Mouse (Mus musculus): ENCODE measurements around the gene Tspan14. TPM values are rescaled to one million over a fixed set of nuclear protein-coding genes. Genes with fewer than 3 reads are reported as not detected.

The Tspan14 gene
- polyA plus RNA-seq, 1 experiment from 2014 or later, result 109 TPM

DNA sequence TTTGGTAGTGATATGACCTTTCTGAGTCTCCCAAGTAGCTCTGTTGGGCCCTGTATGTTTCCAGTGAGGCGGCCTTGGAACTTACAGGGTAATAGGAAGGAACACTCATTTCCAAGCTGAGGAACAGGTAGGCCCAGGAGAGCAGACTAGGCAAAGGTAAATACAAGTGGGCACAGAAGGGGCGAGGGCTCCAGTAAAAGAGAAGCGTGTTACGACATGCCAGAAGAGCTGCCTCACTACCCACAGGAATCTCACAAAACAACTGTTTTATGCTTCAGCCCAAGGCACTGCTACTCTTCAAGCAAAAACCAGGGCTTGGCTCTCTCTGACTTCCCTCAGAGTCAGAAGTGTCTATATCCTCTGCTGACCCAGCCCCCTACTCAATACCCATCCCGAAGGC lies 18.1 kb downstream of the Tspan14 start:
- H3K27me3 ChIP-seq, result no peaks in the 10 kb centered on the region
- H3K9ac ChIP-seq, result no peak overlapping the region
- peak overlapping the region; percentile 75 for H3K27ac ChIP-seq
- no peak for ATAC-seq (replicated peaks; ENCODE audit: low FRiP score)
- H3K9me3 ChIP-seq (replicated peaks), result no peaks in the 10 kb centered on the region
- peaks cover 54% of the 10 kb centered on the region for H3K4me1 ChIP-seq
- peaks cover 18% of the 10 kb centered on the region; the same call in 1 of the 2 replicates for H3K36me3 ChIP-seq
- no peak overlapping the region for H3K4me2 ChIP-seq
- no peak overlapping the region for H3K4me3 ChIP-seq (replicated peaks)
- 76% methylated on average over 5 of the region's 5 CpGs for WGBS

DNA sequence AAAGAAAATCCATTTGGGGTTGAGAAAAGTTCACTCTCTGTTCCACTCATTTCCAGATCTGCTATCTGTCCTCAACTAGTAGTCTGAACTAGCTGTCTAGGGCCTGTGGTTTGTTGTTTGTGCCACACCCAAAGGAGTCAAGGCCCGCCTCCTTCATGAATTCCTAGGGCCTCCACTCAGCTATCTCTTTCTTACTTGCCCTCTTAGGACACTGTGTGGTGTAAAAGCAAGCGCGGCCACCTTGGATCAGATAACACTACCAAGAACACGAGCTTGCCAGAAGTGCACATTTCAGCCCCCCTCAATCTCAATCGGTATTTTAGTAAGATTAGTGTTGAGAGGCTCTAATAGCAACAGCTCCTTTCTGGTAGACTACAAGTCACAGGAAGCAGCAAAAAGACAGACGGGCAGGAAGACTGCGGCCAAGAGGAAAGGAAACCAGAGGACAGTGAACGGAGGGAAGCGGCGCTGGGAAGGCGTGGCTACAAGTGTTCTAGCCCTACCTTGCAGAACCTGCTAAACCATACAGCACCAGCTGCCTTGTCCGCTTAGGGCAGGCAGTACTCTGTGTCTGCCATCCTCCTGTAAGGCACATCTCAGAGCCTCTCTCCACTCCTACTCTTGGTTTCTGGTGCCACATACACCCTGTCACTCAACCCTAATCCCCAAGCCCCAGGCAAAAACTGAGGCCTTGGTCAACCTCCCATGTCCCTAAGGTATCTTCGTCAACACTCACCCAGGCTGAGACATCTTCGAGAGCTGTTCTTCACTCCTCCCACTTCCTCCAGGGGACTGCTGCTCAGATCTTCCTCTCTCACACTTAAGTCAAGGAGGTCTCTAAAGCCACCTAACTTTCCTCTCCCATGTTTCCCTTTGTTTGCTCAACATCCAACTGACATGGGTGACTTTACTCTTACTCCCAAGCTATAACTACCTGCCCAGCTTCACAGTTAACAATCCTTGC lies 18.9 kb downstream of the Tspan14 start:
- Histone ChIP-seq H3K9ac (no peak overlapping the region), H3K27me3 (no peaks in the 10 kb centered on the region), H3K36me3 (peaks cover 18% of the 10 kb centered on the region; the same call in 1 of the 2 replicates), H3K27ac (peak overlapping the region; percentile 75), H3K4me3 (replicated peaks) (no peak overlapping the region), H3K4me1 (peaks cover 46% of the 10 kb centered on the region), H3K9me3 (replicated peaks) (no peaks in the 10 kb centered on the region), H3K4me2 (0 out of 2 replicates have a peak overlapping the region, but pooled peaks have one; percentile 4)
- peak; percentile 69 for ATAC-seq (replicated peaks; ENCODE audit: low FRiP score)
- 64% methylated on average over 14 of the region's 14 CpGs for WGBS

DNA sequence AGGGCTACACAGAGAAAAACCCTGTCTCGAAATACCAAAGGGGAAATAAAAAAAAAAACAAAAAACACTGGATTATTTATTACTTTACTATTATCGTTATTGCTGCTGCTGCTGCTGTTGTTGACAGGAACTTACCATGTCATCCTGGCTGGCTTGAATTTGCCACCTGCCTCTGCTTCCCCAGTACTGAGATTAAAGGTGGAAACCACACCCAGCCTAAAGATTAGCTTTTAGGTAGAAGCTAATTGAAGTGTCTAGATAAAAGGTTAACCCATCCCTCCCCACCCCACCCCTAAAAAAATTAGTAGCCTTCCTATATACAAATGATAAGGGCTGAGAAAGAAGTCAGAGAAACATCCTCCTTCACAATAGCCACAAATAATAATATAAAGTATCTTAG lies 22.8 kb downstream of the Tspan14 start:
- Histone ChIP-seq H3K4me1 (peaks cover 19% of the 10 kb centered on the region), H3K9me3 (replicated peaks) (no peaks in the 10 kb centered on the region), H3K36me3 (peaks cover 18% of the 10 kb centered on the region; the same call in 1 of the 2 replicates), H3K27me3 (no peaks in the 10 kb centered on the region), H3K4me2 (no peak overlapping the region), H3K9ac (no peak overlapping the region), H3K27ac (no peak overlapping the region), H3K4me3 (replicated peaks) (no peak overlapping the region)
- 79% methylated on average over 2 of the region's 2 CpGs for WGBS
- ATAC-seq (replicated peaks; ENCODE audit: low FRiP score), result no peak

DNA sequence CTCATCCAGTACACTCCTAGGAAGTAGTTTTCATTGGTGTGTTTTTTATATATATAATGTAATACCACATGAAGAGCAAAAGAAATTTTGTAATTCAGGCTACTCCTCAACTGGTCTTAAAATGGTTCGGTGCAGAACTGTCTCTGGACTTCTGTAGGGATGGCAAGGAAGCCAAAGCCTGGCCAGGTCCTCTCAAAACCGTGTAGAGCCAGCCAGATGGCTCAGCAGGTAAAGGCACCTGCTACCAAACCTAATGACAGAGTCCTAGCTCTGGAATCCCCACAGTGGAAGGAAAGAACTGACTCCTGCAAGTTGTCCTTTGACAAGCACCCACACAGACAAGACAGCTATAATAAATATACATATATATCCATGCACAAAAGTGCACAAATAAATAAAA lies 24.2 kb downstream of the Tspan14 start:
- Histone ChIP-seq H3K4me3 (replicated peaks) (no peak overlapping the region), H3K4me1 (peaks cover 10% of the 10 kb centered on the region), H3K27me3 (no peaks in the 10 kb centered on the region), H3K4me2 (no peak overlapping the region), H3K27ac (no peak overlapping the region), H3K9me3 (replicated peaks) (no peaks in the 10 kb centered on the region), H3K36me3 (peaks cover 18% of the 10 kb centered on the region; the same call in 1 of the 2 replicates), H3K9ac (no peak overlapping the region)
- 87% methylated on average over 2 of the region's 2 CpGs for WGBS
- ATAC-seq (replicated peaks; ENCODE audit: low FRiP score), result no peak

DNA sequence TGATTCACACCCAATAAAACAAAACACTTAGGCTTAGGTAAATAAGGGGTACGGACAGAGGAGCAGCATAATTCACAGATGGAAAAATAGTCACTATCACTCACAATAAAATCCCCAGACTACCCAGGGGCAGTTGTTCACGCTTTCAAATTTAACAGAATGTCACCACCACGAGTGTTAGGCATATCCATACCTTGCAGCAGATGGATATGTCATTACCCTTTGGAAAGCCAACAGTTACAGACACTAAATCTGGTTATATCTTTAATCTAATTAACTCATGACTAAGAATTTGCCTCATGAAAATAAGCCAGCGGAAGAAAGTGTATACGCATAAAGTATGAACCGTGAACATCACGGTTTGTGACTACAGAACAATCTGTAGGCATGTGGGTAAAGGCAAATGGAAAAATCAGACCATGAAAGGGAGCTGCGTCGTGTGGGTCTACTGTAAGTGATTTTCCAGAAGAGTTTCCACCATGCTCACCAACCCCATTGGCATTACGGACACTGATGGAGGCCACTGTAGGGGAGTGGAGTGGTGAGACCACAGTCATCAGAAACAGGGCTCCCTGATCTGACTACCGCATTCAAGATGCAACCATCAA lies 28.1 kb downstream of the Tspan14 start:
- Histone ChIP-seq H3K36me3 (0 out of 2 replicates have a peak, but pooled peaks cover 2% of the 10 kb centered on the region), H3K9me3 (replicated peaks) (no peaks in the 10 kb centered on the region), H3K27me3 (no peaks in the 10 kb centered on the region), H3K9ac (no peak overlapping the region), H3K4me3 (replicated peaks) (no peak overlapping the region), H3K4me1 (peaks cover 44% of the 10 kb centered on the region), H3K27ac (no peak overlapping the region), H3K4me2 (no peak overlapping the region)
- WGBS, result 81% methylated on average over 11 of the region's 11 CpGs
- ATAC-seq (replicated peaks; ENCODE audit: low FRiP score), result no peak

DNA sequence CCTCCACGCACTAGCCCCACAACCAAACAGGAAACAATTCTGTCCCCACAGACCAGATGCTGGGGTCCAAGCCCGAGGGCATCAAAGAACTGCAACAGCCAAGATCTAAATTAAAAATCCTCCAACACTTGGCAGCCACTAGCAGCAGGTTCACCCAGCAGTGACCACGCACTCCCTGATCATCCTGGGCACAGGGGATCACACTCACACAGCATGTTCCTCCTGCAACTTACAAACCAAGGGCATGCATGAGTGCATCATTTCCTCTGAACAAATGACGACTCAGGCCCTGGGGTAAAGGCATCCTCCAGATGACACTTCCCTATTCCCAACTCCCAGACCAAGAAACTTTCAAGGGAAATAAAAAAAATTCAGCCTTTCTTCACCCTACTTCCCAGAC lies 29.6 kb downstream of the Tspan14 start:
- H3K27me3 ChIP-seq, result no peaks in the 10 kb centered on the region
- H3K9me3 ChIP-seq (replicated peaks), result no peaks in the 10 kb centered on the region
- WGBS, result 51% methylated on average over 4 of the region's 4 CpGs
- H3K27ac ChIP-seq, result peak overlapping the region; percentile 55; the same call in 1 of the 2 replicates
- H3K4me3 ChIP-seq (replicated peaks), result no peak overlapping the region
- H3K4me1 ChIP-seq, result peaks cover 57% of the 10 kb centered on the region
- H3K9ac ChIP-seq, result no peak overlapping the region
- H3K4me2 ChIP-seq, result no peak overlapping the region
- 0 out of 2 replicates have a peak, but pooled peaks cover 2% of the 10 kb centered on the region for H3K36me3 ChIP-seq
- ATAC-seq (replicated peaks; ENCODE audit: low FRiP score), result no peak; the same call in 1 of the 2 replicates

DNA sequence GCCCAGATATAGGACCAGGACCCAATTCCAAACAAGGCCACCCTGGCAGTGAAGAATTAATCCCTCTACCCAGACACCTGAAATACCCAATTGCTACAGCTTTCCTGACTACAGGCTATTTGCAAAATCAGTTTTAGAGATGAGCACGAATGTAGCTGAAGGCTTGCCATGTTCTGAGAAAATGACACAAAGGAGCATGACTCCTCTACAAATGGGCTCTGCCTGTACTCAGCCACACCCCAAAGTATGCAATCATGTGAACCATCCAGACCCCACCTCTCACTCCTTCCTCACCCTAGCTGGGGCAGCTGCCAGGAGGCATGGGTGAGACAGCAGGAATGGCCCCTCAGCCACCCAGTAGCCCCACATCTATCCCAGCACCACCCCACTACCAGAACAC lies 31.1 kb downstream of the Tspan14 start:
- WGBS, result 85% methylated on average over 1 of the region's 1 CpGs
- Histone ChIP-seq H3K27me3 (no peaks in the 10 kb centered on the region), H3K4me3 (replicated peaks) (no peak overlapping the region)

DNA sequence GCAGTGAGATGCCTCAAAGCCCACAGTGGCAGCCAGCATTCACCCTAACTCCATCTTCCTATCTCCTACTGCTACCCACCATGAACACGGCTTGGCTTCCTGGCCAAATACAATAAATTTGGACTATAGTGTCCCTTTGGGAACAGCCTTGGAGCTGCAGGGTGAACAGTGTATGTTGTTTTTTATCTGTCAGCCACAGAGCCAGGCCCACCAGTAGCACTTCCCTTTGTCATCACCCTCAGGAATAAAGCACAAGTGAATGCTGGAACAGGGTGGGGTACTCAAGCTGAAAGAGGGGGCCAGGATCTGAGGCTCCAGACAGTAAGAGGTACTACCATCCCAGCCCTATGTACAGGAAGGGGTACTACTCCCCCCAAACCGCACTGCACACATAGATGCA lies 31.6 kb downstream of the Tspan14 start:
- H3K9me3 ChIP-seq (replicated peaks), result no peaks in the 10 kb centered on the region
- peaks cover 75% of the 10 kb centered on the region for H3K4me1 ChIP-seq
- no peak for ATAC-seq (replicated peaks; ENCODE audit: low FRiP score)
- no peak overlapping the region for H3K27ac ChIP-seq
- no peak overlapping the region for H3K4me3 ChIP-seq (replicated peaks)
- H3K36me3 ChIP-seq, result 0 out of 2 replicates have a peak, but pooled peaks cover 2% of the 10 kb centered on the region
- no peaks in the 10 kb centered on the region for H3K27me3 ChIP-seq
- 55% methylated on average over 2 of the region's 2 CpGs for WGBS
- no peak overlapping the region for H3K9ac ChIP-seq
- H3K4me2 ChIP-seq, result no peak overlapping the region

More for the DNA sequence above, 31.1 kb downstream of the Tspan14 start:
- Histone ChIP-seq H3K9me3 (replicated peaks) (no peaks in the 10 kb centered on the region), H3K36me3 (0 out of 2 replicates have a peak, but pooled peaks cover 2% of the 10 kb centered on the region), H3K4me2 (no peak overlapping the region), H3K4me1 (peaks cover 71% of the 10 kb centered on the region), H3K9ac (no peak overlapping the region), H3K27ac (no peak overlapping the region)
- no peak for ATAC-seq (replicated peaks; ENCODE audit: low FRiP score)

DNA sequence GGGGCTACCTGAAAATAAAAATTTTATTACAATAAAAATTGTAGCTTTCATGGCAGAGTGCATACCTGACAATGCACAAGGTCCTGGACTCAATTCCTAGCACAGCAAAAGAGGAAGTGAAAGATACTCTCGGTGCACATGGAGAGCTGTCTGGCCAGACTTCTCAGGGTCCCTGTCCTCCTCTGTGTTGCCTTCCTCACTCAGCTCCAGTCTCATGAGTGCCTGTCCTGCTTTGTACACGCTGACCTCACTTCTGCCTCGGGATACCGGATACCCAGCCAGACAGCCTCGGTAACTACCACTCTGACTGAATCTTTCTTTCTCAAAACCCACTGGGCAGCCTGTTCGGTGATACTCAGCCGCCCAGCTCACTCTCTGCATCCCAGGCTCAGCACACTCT lies 33.3 kb downstream of the Tspan14 start:
- Histone ChIP-seq H3K36me3 (0 out of 2 replicates have a peak, but pooled peaks cover 2% of the 10 kb centered on the region), H3K9ac (no peak overlapping the region), H3K27me3 (no peaks in the 10 kb centered on the region), H3K4me3 (replicated peaks) (no peak overlapping the region), H3K4me1 (peaks cover 92% of the 10 kb centered on the region), H3K4me2 (no peak overlapping the region), H3K9me3 (replicated peaks) (no peaks in the 10 kb centered on the region), H3K27ac (peak overlapping the region; percentile 49)
- 51% methylated on average over 7 of the region's 7 CpGs for WGBS
- ATAC-seq (replicated peaks; ENCODE audit: low FRiP score), result no peak; the same call in 1 of the 2 replicates

DNA sequence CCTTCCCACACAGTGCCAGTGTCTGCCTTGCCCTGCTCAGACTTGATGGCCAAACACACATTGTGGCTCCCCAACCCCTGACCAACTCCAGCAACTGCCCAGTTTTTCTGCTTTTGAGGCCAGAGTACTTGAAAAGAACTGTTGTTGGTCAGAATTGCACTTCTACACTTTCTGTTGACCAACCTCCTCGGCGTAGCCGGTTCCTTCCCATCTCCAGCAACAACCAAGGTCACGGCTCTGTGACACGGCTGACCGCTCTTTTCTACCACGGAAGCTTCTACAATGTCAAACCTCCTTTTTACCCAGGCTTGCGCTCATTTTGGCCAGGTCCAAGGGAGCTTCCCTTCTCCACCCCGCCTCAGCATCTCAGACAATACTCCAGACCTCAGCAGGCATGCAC lies 34.4 kb downstream of the Tspan14 start:
- Histone ChIP-seq H3K9me3 (replicated peaks) (no peaks in the 10 kb centered on the region), H3K27me3 (no peaks in the 10 kb centered on the region), H3K4me3 (replicated peaks) (no peak overlapping the region), H3K4me1 (peaks cover 97% of the 10 kb centered on the region), H3K4me2 (peak overlapping the region; percentile 22; the same call in 1 of the 2 replicates), H3K9ac (0 out of 2 replicates have a peak overlapping the region, but pooled peaks have one; percentile 19), H3K36me3 (0 out of 2 replicates have a peak, but pooled peaks cover 2% of the 10 kb centered on the region), H3K27ac (peak overlapping the region; percentile 91)
- WGBS, result 46% methylated on average over 9 of the region's 9 CpGs
- ATAC-seq (replicated peaks; ENCODE audit: low FRiP score), result peak; percentile 18; the same call in 1 of the 2 replicates

DNA sequence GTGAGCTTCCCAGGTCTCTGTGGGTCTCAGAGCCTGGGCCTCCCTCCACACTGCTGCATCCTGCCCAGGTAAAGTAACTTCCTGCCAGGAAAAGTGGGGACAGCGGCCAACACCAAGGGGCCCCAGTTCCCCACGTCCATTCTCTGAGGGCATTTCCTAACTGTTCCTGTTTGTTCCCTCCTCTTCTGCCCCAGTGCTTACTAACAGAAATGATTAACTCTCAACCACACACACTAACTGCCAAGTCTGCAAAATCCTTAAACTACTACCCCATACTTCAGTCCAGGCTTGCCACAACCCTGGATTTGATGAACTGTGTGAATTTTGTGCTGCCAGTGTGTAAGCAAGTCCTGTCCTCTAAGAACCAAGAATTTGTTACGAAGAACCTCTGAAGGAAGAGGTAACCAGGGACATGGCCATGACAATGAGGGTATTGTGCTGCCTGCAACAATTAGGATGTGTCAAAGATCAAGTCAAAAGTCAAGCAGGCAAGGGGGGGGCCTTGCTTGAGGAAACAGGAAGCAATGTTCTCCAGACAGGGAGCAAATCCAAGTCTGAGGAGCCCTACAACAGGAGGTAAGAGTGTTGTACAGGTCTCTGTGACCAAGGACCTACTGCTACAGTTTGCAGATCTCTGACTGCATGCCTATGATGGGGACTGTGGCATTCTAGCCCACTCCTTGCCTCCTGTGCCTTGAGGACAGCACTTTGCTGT lies 35.3 kb downstream of the Tspan14 start:
- 50% methylated on average over 3 of the region's 3 CpGs for WGBS
- peak overlapping the region; percentile 22; the same call in 1 of the 2 replicates for H3K4me2 ChIP-seq
- no peaks in the 10 kb centered on the region for H3K27me3 ChIP-seq
- no peak overlapping the region for H3K9ac ChIP-seq
- H3K4me1 ChIP-seq, result peaks cover 98% of the 10 kb centered on the region
- H3K27ac ChIP-seq, result peak overlapping the region; percentile 91
- H3K9me3 ChIP-seq (replicated peaks), result no peaks in the 10 kb centered on the region
- H3K4me3 ChIP-seq (replicated peaks), result no peak overlapping the region
- 0 out of 2 replicates have a peak, but pooled peaks cover 2% of the 10 kb centered on the region for H3K36me3 ChIP-seq
- ATAC-seq (replicated peaks; ENCODE audit: low FRiP score), result peak; percentile 61

Data from kidney, embryonic 15.5 days (tissue).